Mouse (Mus musculus): Measurements from ENCODE around the gene Vamp1. TPM values are rescaled to one million over a fixed set of nuclear protein-coding genes. Genes with fewer than 3 reads are reported as not detected.
"Not testable (repeated sequence)": the region's sequence is repeated elsewhere in the genome, so short reads cannot be mapped to it uniquely, and the experiment has no call there.

Vamp1 gene
- polyA plus RNA-seq, 1 experiment from 2014 or later: 3.1 TPM

- WGBS: 77% methylated on average over 8 of the region's 8 CpGs
- Histone ChIP-seq H3K36me3 (replicated peaks) (no peaks in the 10 kb centered on the region), H3K9me3 (no peaks in the 10 kb centered on the region), H3K27me3 (replicated peaks; ENCODE audit: low read depth, poor library complexity, severe bottlenecking) (no peaks in the 10 kb centered on the region), H3K4me3 (no peak overlapping the region), H3K4me1 (peaks cover 17% of the 10 kb centered on the region), H3K27ac (replicated peaks) (no peak overlapping the region)
- no peak for DNase-seq (ENCODE audit: low spot score)
Observed at GRCm38 (mm10) chr6:125256222-125256966, 41.0 kb downstream of the Vamp1 start.

- Histone ChIP-seq H3K4me3 (no peak overlapping the region), H3K36me3 (replicated peaks) (no peaks in the 10 kb centered on the region), H3K27ac (replicated peaks) (no peak overlapping the region), H3K4me1 (peaks cover 11% of the 10 kb centered on the region), H3K9me3 (no peaks in the 10 kb centered on the region), H3K27me3 (replicated peaks; ENCODE audit: low read depth, poor library complexity, severe bottlenecking) (no peaks in the 10 kb centered on the region)
- DNase-seq (ENCODE audit: low spot score): no peak
- 85% methylated on average over 10 of the region's 10 CpGs for WGBS
Observed at GRCm38 (mm10) chr6:125260006-125260555, 44.7 kb downstream of the Vamp1 start.

- DNase-seq (ENCODE audit: low spot score): no peak
- Histone ChIP-seq H3K4me1 (no peaks in the 10 kb centered on the region), H3K9me3 (no peaks in the 10 kb centered on the region), H3K36me3 (replicated peaks) (no peaks in the 10 kb centered on the region), H3K27me3 (replicated peaks; ENCODE audit: low read depth, poor library complexity, severe bottlenecking) (no peaks in the 10 kb centered on the region), H3K27ac (replicated peaks) (no peak overlapping the region), H3K4me3 (no peak overlapping the region)
- 85% methylated on average over 9 of the region's 9 CpGs for WGBS
Observed at GRCm38 (mm10) chr6:125264219-125264618, 48.9 kb downstream of the Vamp1 start.

GRCm38 (mm10) chr6:125265239-125265638 is 49.9 kb downstream of the Vamp1 start:
- Histone ChIP-seq H3K27me3 (replicated peaks; ENCODE audit: low read depth, poor library complexity, severe bottlenecking) (peaks cover 3% of the 10 kb centered on the region), H3K27ac (replicated peaks) (no peak overlapping the region), H3K9me3 (no peaks in the 10 kb centered on the region), H3K4me1 (no peaks in the 10 kb centered on the region), H3K4me3 (no peak overlapping the region), H3K36me3 (replicated peaks) (no peaks in the 10 kb centered on the region)
- WGBS: 65% methylated on average over 10 of the region's 10 CpGs
- no peak for DNase-seq (ENCODE audit: low spot score)

DNA sequence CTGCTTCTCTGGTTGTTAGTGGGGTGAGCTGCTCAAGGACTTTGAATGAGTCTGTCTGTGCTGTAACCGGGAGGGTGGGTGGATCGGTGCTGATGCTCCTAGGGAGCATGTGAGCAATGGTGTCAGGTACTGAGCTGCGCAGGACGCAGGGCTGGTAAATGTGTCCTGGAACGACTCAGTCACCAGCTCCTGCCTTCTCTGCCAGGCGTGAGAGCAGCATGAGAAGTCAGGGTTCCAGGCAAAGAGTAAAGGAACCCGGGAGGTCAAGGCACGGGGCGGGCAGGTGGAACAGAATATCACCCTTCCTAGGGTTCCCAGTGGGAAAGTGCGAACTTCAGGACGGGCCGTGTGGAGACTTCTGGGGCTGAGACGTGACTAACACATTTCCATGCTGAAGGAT is 50.7 kb downstream of the Vamp1 start:
- Histone ChIP-seq H3K4me3 (no peak overlapping the region), H3K4me1 (no peaks in the 10 kb centered on the region; the same call in 1 of the 2 replicates), H3K27ac (replicated peaks) (no peak overlapping the region), H3K27me3 (replicated peaks; ENCODE audit: low read depth, poor library complexity, severe bottlenecking) (peaks cover 11% of the 10 kb centered on the region), H3K36me3 (replicated peaks) (no peaks in the 10 kb centered on the region), H3K9me3 (no peaks in the 10 kb centered on the region)
- no peak for DNase-seq (ENCODE audit: low spot score)
- WGBS: 77% methylated on average over 13 of the region's 13 CpGs

DNA sequence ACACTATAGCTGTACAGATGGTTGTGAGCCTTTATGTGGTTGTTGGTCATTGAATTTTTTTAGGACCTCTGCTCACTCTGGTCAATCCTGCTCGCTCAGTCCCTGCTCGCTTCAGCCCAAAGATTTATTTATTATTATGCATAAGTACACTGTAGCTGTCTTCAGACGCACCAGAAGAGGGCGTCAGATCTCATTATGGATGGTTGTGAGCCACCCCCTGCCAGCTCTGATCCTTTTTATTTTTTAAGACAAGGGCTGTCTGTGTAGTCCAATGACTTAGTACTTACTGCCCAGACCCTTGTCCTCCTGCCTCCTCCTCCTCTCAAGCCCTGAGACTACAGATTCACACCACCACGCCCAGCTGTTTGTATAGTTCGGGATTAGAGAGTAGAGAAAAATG is 51.2 kb downstream of the Vamp1 start:
- not testable (repeated sequence) for H3K4me3 ChIP-seq; H3K4me1 ChIP-seq; DNase-seq (ENCODE audit: low spot score); H3K27ac ChIP-seq (replicated peaks); H3K9me3 ChIP-seq; H3K36me3 ChIP-seq (replicated peaks)
- H3K27me3 ChIP-seq (replicated peaks; ENCODE audit: low read depth, poor library complexity, severe bottlenecking): peaks cover 12% of the 10 kb centered on the region
- WGBS: 70% methylated on average over 6 of the region's 6 CpGs

GRCm38 (mm10) chr6:125267469-125267868 is 52.1 kb downstream of the Vamp1 start:
- 90% methylated on average over 3 of the region's 3 CpGs for WGBS
- no peak for DNase-seq (ENCODE audit: low spot score)
- H3K4me1 ChIP-seq: peaks cover 8% of the 10 kb centered on the region
- H3K27ac ChIP-seq (replicated peaks): no peak overlapping the region
- no peaks in the 10 kb centered on the region for H3K36me3 ChIP-seq (replicated peaks)
- peaks cover 12% of the 10 kb centered on the region for H3K27me3 ChIP-seq (replicated peaks; ENCODE audit: low read depth, poor library complexity, severe bottlenecking)
- no peaks in the 10 kb centered on the region for H3K9me3 ChIP-seq
- H3K4me3 ChIP-seq: no peak overlapping the region

DNA sequence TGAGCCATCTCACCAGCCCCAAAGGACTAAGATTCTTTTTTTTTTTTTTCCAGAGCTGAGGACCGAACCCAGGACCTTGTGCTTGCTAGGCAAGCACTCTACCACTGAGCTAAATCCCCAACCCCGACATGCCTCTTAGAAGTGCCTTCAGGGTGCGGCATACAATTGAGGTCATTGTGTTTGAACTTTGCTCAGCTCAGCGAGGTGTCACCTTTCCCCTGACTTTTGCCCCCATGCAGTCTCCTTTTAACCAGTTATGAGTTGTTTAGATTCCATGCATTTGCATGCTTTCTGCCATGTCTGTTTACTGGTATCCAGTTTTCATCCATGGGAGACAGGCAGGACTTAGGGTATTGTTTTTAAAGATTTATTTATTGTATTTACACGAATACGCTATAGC is 53.4 kb downstream of the Vamp1 start:
- no peak overlapping the region for H3K27ac ChIP-seq (replicated peaks)
- no peak for DNase-seq (ENCODE audit: low spot score)
- H3K27me3 ChIP-seq (replicated peaks; ENCODE audit: low read depth, poor library complexity, severe bottlenecking): peaks cover 12% of the 10 kb centered on the region
- no peaks in the 10 kb centered on the region for H3K36me3 ChIP-seq (replicated peaks)
- WGBS: 36% methylated on average over 6 of the region's 6 CpGs
- H3K9me3 ChIP-seq: no peaks in the 10 kb centered on the region
- H3K4me1 ChIP-seq: peaks cover 8% of the 10 kb centered on the region
- H3K4me3 ChIP-seq: no peak overlapping the region

GRCm38 (mm10) chr6:125271455-125272227 is 56.3 kb downstream of the Vamp1 start:
- no peaks in the 10 kb centered on the region for H3K9me3 ChIP-seq
- H3K4me1 ChIP-seq: peaks cover 8% of the 10 kb centered on the region
- peak; percentile 87 for DNase-seq (ENCODE audit: low spot score)
- H3K27ac ChIP-seq (replicated peaks): peak overlapping the region; percentile 45; the same call in 1 of the 2 replicates
- peaks cover 12% of the 10 kb centered on the region for H3K27me3 ChIP-seq (replicated peaks; ENCODE audit: low read depth, poor library complexity, severe bottlenecking)
- 21% methylated on average over 17 of the region's 17 CpGs for WGBS
- H3K4me3 ChIP-seq: peak overlapping the region; percentile 34
- no peaks in the 10 kb centered on the region for H3K36me3 ChIP-seq (replicated peaks)

DNA sequence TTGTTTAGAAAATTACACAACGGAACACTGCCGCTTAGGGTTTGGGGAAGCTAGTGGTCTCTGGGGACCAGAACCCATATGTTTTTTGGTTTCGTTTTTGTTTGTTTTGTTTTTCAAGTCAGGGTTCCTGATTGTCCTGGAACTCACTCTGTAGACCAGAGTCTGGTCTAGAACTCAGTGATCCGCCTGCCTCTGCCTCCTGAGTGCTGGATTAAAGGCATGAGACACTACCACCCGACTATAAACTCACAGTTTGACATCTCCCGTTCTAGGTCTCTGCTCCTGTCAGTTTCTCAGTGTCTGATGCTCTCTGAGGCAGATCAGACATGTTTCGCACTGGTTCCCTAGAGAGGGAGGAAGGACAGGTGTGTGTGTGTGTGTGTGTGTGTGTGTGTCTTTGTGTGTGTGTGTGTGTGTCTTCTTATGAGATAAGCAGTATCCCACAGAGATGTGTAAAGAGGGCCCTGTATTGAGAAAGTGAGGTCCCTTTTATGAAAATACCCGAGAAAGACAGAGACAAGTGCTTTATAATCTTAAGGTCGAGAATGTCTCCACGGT is 57.0 kb downstream of the Vamp1 start:
- DNase-seq (ENCODE audit: low spot score): no peak
- Histone ChIP-seq H3K27ac (replicated peaks) (no peak overlapping the region), H3K27me3 (replicated peaks; ENCODE audit: low read depth, poor library complexity, severe bottlenecking) (peaks cover 12% of the 10 kb centered on the region), H3K4me3 (no peak overlapping the region), H3K4me1 (peaks cover 8% of the 10 kb centered on the region), H3K36me3 (replicated peaks) (no peaks in the 10 kb centered on the region), H3K9me3 (no peaks in the 10 kb centered on the region)
- 77% methylated on average over 10 of the region's 10 CpGs for WGBS

DNA sequence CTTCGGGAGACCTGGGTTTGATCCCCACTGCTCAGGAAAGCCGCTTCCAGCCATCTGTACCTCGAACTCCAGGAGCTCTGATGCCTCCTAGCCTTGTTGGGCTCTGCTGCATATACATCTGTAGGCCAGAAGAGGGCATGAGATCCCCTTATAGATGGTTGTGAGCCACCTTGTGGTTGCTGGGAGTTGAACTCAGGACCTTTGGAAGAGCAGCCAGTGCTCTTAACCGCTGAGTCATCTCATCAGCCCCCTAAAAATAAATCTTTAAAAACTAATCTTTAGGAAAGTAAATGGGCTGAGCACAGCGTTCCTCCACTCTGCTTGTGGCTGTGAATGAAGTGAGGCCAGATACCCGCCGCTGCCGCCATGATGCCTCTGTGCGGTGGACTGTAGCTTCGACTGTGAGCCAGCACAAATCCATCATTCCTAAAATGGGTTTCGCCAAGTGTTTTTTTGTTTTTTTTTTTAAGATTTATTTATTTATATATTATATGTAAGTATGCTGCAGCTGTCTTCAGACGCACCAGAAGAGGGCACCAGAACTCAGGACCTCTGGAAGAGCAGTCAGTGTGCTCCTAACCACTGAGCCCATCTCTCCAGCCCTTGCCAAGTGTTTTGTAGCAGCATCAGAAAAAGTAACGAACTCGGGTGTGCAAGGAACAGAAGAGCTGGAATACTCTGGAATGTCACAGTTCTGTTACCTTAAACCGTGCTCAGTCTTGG is 59.7 kb downstream of the Vamp1 start:
- peak; percentile 43 for DNase-seq (ENCODE audit: low spot score)
- Histone ChIP-seq H3K27me3 (replicated peaks; ENCODE audit: low read depth, poor library complexity, severe bottlenecking) (peaks cover 12% of the 10 kb centered on the region), H3K4me3 (no peak overlapping the region), H3K9me3 (no peaks in the 10 kb centered on the region), H3K4me1 (peaks cover 8% of the 10 kb centered on the region), H3K27ac (replicated peaks) (no peak overlapping the region), H3K36me3 (replicated peaks) (no peaks in the 10 kb centered on the region)
- 64% methylated on average over 15 of the region's 15 CpGs for WGBS

- WGBS: 68% methylated on average over 8 of the region's 8 CpGs
- no peak for DNase-seq (ENCODE audit: low spot score)
Observed at GRCm38 (mm10) chr6:125279729-125280128, 64.4 kb downstream of the Vamp1 start.

More at GRCm38 (mm10) chr6:125279729-125280128, 64.4 kb downstream of the Vamp1 start:
- Histone ChIP-seq H3K27me3 (replicated peaks; ENCODE audit: low read depth, poor library complexity, severe bottlenecking) (no peaks in the 10 kb centered on the region), H3K36me3 (replicated peaks) (no peaks in the 10 kb centered on the region), H3K27ac (replicated peaks) (no peak overlapping the region), H3K4me1 (no peaks in the 10 kb centered on the region), H3K9me3 (no peaks in the 10 kb centered on the region), H3K4me3 (no peak overlapping the region)

Measured in embryonic facial prominence, embryonic 10.5 days (tissue).